Mouse (Mus musculus) heart, adult 2 months (tissue): Measurements from ENCODE around the gene Wnt3a. TPM values are rescaled to one million over a fixed set of nuclear protein-coding genes. Genes with fewer than 3 reads are reported as not detected.

Experiments
- DNase-seq, 2 experiments: peaks; one replicate each; pipeline ENCODE4 v3.0.0; 2021
- H3K27ac ChIP-seq: fragments of 200-600 bp; 2 replicates; pipeline ENCODE4 v1.8.1; 2022
- H3K27me3 ChIP-seq: fragments of 200-500 bp; 2 replicates; pipeline ENCODE4 v1.6.1; 2012; ENCODE audit warnings: mild to moderate bottlenecking, low read length, inconsistent platforms, mixed read lengths; ENCODE audit not compliant: control insufficient read depth, insufficient read depth
- H3K36me3 ChIP-seq: fragments of 200-500 bp; 2 replicates; pipeline ENCODE4 v1.6.1; 2012; ENCODE audit warnings: low read length, inconsistent platforms; ENCODE audit not compliant: control insufficient read depth, insufficient read depth
- H3K4me1 ChIP-seq: fragments of 200-500 bp; 2 replicates; pipeline ENCODE4 v1.6.1; 2011; ENCODE audit warnings: low read length; ENCODE audit not compliant: control insufficient read depth, insufficient read depth
- H3K4me3 ChIP-seq: fragments of 200-600 bp; 2 replicates; pipeline ENCODE4 v1.8.1; 2022
- H3K79me2 ChIP-seq: fragments of 200-500 bp; replicated peaks from 2 replicates; pipeline ENCODE4 v1.6.1; 2012; ENCODE audit warnings: mild to moderate bottlenecking, inconsistent platforms, low read length, moderate library complexity, mixed read lengths; ENCODE audit not compliant: control insufficient read depth, insufficient read depth
- H3K9ac ChIP-seq: fragments of 200-500 bp; 2 replicates; pipeline ENCODE4 v1.6.1; 2012; ENCODE audit warnings: low read depth, mild to moderate bottlenecking, control low read depth, inconsistent platforms, low read length, mixed read lengths
- CTCF ChIP-seq: fragments of 200-600 bp; IDR thresholded peaks from 2 replicates; pipeline ENCODE4 v1.8.1; 2022; ENCODE audit warnings: antibody characterized with exemption, mild to moderate bottlenecking, moderate library complexity
- EP300 ChIP-seq: fragments of 200-500 bp; IDR thresholded peaks from 2 replicates; pipeline ENCODE4 v1.6.1; 2011; ENCODE audit warnings: low read depth, low read length, control low read depth; ENCODE audit not compliant: insufficient read depth
- POLR2A ChIP-seq: fragments of 200-500 bp; IDR thresholded peaks from 2 replicates; pipeline ENCODE4 v1.6.1; 2011; ENCODE audit warnings: mild to moderate bottlenecking, low read depth, low read length, control low read depth; ENCODE audit not compliant: insufficient read depth
- WGBS: fragments of 180-500 bp; shearing (Covaris S2); methylation state at CpG from one replicate; pipeline ENCODE4 v1.1.7; 2018; 5-methylcytosine and 5-hydroxymethylcytosine counted together
- intact Hi-C: fragments of 180-260 bp; cut with DNase I; formaldehyde crosslinking; loops from one replicate; pipeline ENCODE4 v1.15.1; 2025
- polyA plus RNA-seq: library from polyadenylated mRNA; depleted of rRNA; stranded (reverse); fragments of >200 nt; gene quantifications from 2 replicates; pipeline ENCODE4 v1.2.3, GENCODE M21; 2012
- total RNA-seq, 2 experiments: library from RNA; stranded (reverse); gene quantifications; 2 replicates each; pipeline ENCODE4 v1.2.3; 2021

Wnt3a gene
- total and polyA plus RNA-seq, 3 experiments, result not detected

DNA sequence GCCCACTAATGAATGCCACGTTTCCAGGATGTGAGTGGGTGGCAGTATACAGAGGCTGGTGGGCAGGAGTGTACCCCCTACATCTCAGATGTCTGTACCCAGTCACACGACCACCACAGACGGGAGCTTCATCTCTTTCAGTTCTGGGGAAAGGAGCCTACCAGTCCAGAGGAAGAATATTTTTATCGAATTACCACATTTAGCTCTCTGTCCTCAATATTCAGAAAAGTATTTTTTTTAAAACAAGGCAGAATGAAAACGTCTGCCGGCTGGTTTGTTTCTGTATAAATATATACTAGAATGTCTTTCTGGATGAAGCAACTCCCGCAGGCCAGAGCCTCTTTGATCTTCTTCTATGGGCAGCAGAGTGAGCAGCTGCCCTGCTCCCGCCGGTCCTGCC, 42.4 kb upstream of the Wnt3a start:
- Histone ChIP-seq H3K36me3 (no peaks in the 10 kb centered on the region), H3K79me2 (no peaks in the 10 kb centered on the region), H3K27ac (no peak overlapping the region), H3K4me1 (no peaks in the 10 kb centered on the region), H3K27me3 (no peaks in the 10 kb centered on the region), H3K4me3 (no peak overlapping the region), H3K9ac (no peak overlapping the region)
- DNase-seq, result no peak
- TF ChIP-seq EP300, result no peak
- TF ChIP-seq POLR2A, result no peak
- TF ChIP-seq CTCF, result no peak
- intact Hi-C loops, result no loop called here
- WGBS, result 69% methylated on average over 9 of the region's 9 CpGs

DNA sequence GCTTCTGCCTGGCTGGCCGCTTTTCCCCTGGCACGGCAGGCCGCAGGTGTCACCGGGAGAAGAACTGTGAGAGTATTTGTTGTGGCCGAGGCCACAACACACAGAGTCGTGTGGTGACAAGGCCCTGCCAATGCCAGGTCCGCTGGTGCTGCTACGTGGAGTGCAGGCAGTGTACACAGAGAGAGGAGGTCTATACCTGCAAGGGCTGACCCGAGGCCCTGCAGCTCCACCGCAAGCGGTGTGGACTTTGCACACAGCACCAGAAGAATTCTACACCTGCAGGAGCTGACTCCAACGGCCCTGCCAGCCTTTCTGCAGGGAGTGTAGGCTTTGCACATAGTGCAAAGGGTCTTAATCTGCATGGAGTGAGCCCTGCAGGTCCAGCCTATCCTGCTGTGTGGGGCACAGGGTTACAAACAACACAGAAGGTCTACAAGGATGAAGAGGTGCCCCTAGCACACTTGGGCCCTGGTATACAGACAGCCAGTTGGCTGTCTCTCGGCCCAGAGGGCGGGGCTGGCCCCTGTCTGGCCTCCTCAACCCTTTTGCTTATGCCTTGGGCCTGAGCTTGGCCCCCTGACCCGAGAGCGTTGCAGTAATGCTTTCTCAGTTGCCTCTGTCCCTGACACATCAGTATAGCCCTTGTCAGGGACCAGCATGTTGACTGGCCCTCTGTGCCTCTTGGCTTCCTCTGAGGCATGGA, 40.8 kb upstream of the Wnt3a start:
- no peak for TF ChIP-seq EP300
- no peak for TF ChIP-seq CTCF
- no peak for TF ChIP-seq POLR2A
- H3K9ac ChIP-seq, result no peak overlapping the region
- 85% methylated on average over 16 of the region's 16 CpGs for WGBS
- H3K4me1 ChIP-seq, result no peaks in the 10 kb centered on the region
- H3K79me2 ChIP-seq, result no peaks in the 10 kb centered on the region
- no peaks in the 10 kb centered on the region for H3K36me3 ChIP-seq
- no peaks in the 10 kb centered on the region for H3K27me3 ChIP-seq
- no peak for DNase-seq
- H3K27ac ChIP-seq, result no peak overlapping the region
- H3K4me3 ChIP-seq, result no peak overlapping the region
- intact Hi-C loops, result loop anchor here (2.0 kb wide), 1 partner anchor 23 kb away; no protein-coding TSS in a partner anchor

DNA sequence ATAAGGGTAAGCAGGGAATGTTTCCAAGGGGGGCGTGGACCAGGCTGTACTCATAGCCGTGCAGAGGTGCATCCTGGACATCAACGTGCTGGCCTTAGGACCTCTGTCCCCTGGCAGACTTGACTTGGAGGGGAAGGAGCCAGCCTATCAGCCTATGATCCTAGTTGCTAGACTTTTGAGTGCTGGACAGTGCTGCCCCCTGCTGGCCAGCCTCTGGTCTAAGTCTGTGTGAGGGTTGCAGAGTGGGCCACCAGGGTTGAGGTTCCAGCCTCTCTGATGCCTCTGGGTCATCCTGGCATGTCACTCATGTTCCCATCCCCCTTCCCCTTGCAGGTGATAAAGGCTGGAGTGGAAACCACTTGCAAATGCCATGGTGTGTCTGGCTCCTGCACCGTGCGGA, 40.0 kb upstream of the Wnt3a start:
- no peak overlapping the region for H3K9ac ChIP-seq
- TF ChIP-seq EP300, result no peak
- TF ChIP-seq CTCF, result peak; percentile 81
- H3K27me3 ChIP-seq, result no peaks in the 10 kb centered on the region
- H3K36me3 ChIP-seq, result no peaks in the 10 kb centered on the region
- 46% methylated on average over 5 of the region's 5 CpGs for WGBS
- intact Hi-C loops, result loop anchor here (2.0 kb wide), 1 partner anchor 22 kb away; no protein-coding TSS in a partner anchor
- H3K4me3 ChIP-seq, result no peak overlapping the region
- no peak overlapping the region for H3K27ac ChIP-seq
- peak; percentile 55 to 74 for DNase-seq
- no peaks in the 10 kb centered on the region for H3K79me2 ChIP-seq
- no peaks in the 10 kb centered on the region for H3K4me1 ChIP-seq

DNA sequence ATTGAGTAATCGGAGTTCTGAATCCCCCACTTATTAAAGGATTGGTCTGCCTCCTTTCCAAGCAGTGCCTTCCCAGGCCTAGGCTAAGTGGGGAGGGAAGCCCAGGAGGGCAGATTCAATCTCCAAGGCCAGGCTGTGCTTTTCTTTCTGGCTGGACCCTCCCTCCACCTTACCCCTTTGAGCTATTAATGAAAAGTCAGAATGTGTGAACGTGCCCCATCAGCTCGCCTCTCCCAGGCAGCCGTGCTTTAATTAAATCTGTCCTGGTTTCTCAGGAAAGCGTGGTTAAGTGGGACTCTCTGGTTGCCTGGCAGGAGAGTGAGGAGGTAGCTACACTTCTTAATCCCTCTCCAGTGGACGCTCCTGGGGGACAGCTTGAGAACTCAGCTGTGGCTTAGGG, 39.1 kb upstream of the Wnt3a start:
- Histone ChIP-seq H3K27ac (no peak overlapping the region), H3K36me3 (no peaks in the 10 kb centered on the region), H3K4me1 (no peaks in the 10 kb centered on the region), H3K79me2 (no peaks in the 10 kb centered on the region), H3K27me3 (no peaks in the 10 kb centered on the region), H3K9ac (no peak overlapping the region), H3K4me3 (no peak overlapping the region)
- intact Hi-C loops, result loop anchor here (2.0 kb wide), 1 partner anchor 21 kb away; no protein-coding TSS in a partner anchor
- DNase-seq, result no peak
- TF ChIP-seq POLR2A, result no peak
- TF ChIP-seq CTCF, result no peak
- no peak for TF ChIP-seq EP300
- 72% methylated on average over 6 of the region's 6 CpGs for WGBS

DNA sequence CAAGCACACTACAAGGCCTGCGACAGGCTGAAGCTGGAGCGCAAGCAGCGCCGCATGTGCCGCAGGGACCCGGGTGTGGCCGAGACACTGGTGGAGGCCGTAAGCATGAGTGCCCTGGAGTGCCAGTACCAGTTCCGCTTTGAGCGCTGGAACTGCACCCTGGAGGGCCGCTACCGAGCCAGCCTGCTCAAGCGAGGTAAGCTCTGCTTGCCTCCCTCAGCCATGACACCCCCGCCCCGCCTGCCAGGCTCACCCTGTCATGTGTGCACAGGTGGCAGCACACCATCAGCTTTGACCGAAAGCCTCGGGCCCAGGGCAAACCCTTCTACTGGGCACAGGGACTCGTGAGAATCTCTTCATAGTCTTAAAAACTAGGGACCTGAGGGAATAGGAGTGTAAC, 37.1 kb upstream of the Wnt3a start:
- TF ChIP-seq POLR2A (no peak), EP300 (no peak), CTCF (no peak)

DNA sequence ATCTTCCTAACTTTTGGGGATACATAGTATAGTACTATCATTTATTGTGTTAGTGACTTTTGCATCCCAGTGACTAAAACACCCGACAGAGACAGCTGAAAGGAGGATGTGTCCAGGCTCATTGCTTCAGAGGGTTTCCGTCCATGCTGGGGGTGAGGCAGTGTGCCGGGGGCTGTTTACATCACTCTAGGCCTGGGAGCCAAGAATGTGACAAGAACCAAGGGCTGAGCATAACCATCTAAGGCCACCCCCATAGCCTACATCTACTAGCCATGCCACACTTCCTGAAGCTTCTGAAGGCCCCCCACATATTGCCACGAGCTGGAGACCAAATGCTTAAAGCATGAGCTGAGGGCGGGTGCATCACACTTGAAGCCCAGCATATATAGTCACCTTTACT, 34.2 kb upstream of the Wnt3a start:
- WGBS, result 58% methylated on average over 5 of the region's 5 CpGs
- no peak overlapping the region for H3K9ac ChIP-seq
- H3K79me2 ChIP-seq, result no peaks in the 10 kb centered on the region
- no peaks in the 10 kb centered on the region for H3K27me3 ChIP-seq
- no peak overlapping the region for H3K27ac ChIP-seq
- TF ChIP-seq CTCF, result no peak
- no peak for TF ChIP-seq EP300
- TF ChIP-seq POLR2A, result no peak
- no peaks in the 10 kb centered on the region for H3K36me3 ChIP-seq
- H3K4me3 ChIP-seq, result no peak overlapping the region
- intact Hi-C loops, result no loop called here
- H3K4me1 ChIP-seq, result no peaks in the 10 kb centered on the region
- DNase-seq, result no peak

More for the DNA sequence above, 37.1 kb upstream of the Wnt3a start:
- intact Hi-C loops, result no loop called here
- 86% methylated on average over 18 of the region's 18 CpGs for WGBS
- Histone ChIP-seq H3K9ac (no peak overlapping the region), H3K79me2 (no peaks in the 10 kb centered on the region), H3K36me3 (no peaks in the 10 kb centered on the region), H3K27ac (no peak overlapping the region), H3K4me3 (no peak overlapping the region), H3K27me3 (no peaks in the 10 kb centered on the region), H3K4me1 (no peaks in the 10 kb centered on the region)
- no peak for DNase-seq
